Mouse (Mus musculus): ENCODE measurements around the gene Itgam. TPM values are rescaled to one million over a fixed set of nuclear protein-coding genes. Genes with fewer than 3 reads are reported as not detected.

Itgam gene
- polyA plus RNA-seq, 1 experiment, result 4.2 TPM

DNA sequence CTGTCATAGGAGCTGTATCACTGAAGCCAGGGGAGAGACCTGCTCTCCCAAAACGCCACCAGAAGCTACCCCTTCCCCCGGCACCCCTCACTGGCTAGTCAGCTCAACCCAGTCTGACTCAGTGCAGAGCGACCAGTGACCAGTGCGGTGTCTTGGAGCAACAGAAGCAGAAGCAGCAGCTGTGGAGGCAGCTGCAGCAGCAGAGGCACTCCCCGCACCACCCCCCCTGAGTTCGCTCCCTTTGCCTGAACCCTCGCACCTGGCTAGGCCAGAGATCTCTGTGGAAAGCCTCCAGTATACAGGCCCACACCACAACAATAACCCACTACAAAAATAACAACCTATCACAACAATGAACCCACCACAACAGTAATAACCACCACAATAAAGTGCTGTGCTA, 3.9 kb upstream of the Itgam start:
- DNase-seq, result no peak
- Histone ChIP-seq H3K27ac (ENCODE audit: insufficient read depth, low read length) (no peak overlapping the region), H3K27me3 (ENCODE audit: control insufficient read depth, insufficient read depth, low read length) (no peaks in the 10 kb centered on the region), H3K4me1 (ENCODE audit: control insufficient read depth, insufficient read depth, low read length) (no peaks in the 10 kb centered on the region), H3K4me3 (replicated peaks; ENCODE audit: insufficient read depth, low read depth, low read length) (no peak overlapping the region)
- 68% methylated on average over 7 of the region's 7 CpGs for WGBS
- TF ChIP-seq POLR2A (IDR thresholded peaks at IDR 0.05; ENCODE audit: borderline replicate concordance, insufficient read depth, low read length) (no peak), CTCF (IDR thresholded peaks at IDR 0.05; ENCODE audit: borderline replicate concordance, insufficient read depth, low read depth, low read length) (no peak)

- 82% methylated on average over 4 of the region's 4 CpGs for WGBS
- no peak overlapping the region for H3K27ac ChIP-seq (ENCODE audit: insufficient read depth, low read length)
- no peaks in the 10 kb centered on the region for H3K4me1 ChIP-seq (ENCODE audit: control insufficient read depth, insufficient read depth, low read length)
- DNase-seq, result no peak
- H3K27me3 ChIP-seq (ENCODE audit: control insufficient read depth, insufficient read depth, low read length), result no peaks in the 10 kb centered on the region
- TF ChIP-seq CTCF (IDR thresholded peaks at IDR 0.05; ENCODE audit: borderline replicate concordance, insufficient read depth, low read depth, low read length) (no peak), POLR2A (IDR thresholded peaks at IDR 0.05; ENCODE audit: borderline replicate concordance, insufficient read depth, low read length) (no peak)
- H3K4me3 ChIP-seq (replicated peaks; ENCODE audit: insufficient read depth, low read depth, low read length), result no peak overlapping the region
These were observed 3.3 kb upstream of the Itgam start for GRCm38 (mm10) chr7:128059091-128059490.

GRCm38 (mm10) chr7:128063211-128063781, 856 bp downstream of the Itgam start:
- Histone ChIP-seq H3K27ac (ENCODE audit: insufficient read depth, low read length) (no peak overlapping the region), H3K27me3 (ENCODE audit: control insufficient read depth, insufficient read depth, low read length) (no peaks in the 10 kb centered on the region), H3K4me3 (replicated peaks; ENCODE audit: insufficient read depth, low read depth, low read length) (no peak overlapping the region), H3K4me1 (ENCODE audit: control insufficient read depth, insufficient read depth, low read length) (no peaks in the 10 kb centered on the region)
- WGBS, result 84% methylated on average over 6 of the region's 6 CpGs
- no peak for TF ChIP-seq CTCF (IDR thresholded peaks at IDR 0.05; ENCODE audit: borderline replicate concordance, insufficient read depth, low read depth, low read length)
- TF ChIP-seq POLR2A (IDR thresholded peaks at IDR 0.05; ENCODE audit: borderline replicate concordance, insufficient read depth, low read length), result no peak
- no peak for DNase-seq

GRCm38 (mm10) chr7:128065547-128065946, 3.1 kb downstream of the Itgam start:
- TF ChIP-seq POLR2A (IDR thresholded peaks at IDR 0.05; ENCODE audit: borderline replicate concordance, insufficient read depth, low read length), result no peak
- TF ChIP-seq CTCF (IDR thresholded peaks at IDR 0.05; ENCODE audit: borderline replicate concordance, insufficient read depth, low read depth, low read length), result no peak

GRCm38 (mm10) chr7:128067847-128068246, 5.4 kb downstream of the Itgam start:
- no peak for TF ChIP-seq POLR2A (IDR thresholded peaks at IDR 0.05; ENCODE audit: borderline replicate concordance, insufficient read depth, low read length)
- no peak for TF ChIP-seq CTCF (IDR thresholded peaks at IDR 0.05; ENCODE audit: borderline replicate concordance, insufficient read depth, low read depth, low read length)
- 62% methylated on average over 3 of the region's 3 CpGs for WGBS
- H3K4me3 ChIP-seq (replicated peaks; ENCODE audit: insufficient read depth, low read depth, low read length), result no peak overlapping the region
- no peak overlapping the region for H3K27ac ChIP-seq (ENCODE audit: insufficient read depth, low read length)
- no peak for DNase-seq
- H3K27me3 ChIP-seq (ENCODE audit: control insufficient read depth, insufficient read depth, low read length), result no peaks in the 10 kb centered on the region
- no peaks in the 10 kb centered on the region for H3K4me1 ChIP-seq (ENCODE audit: control insufficient read depth, insufficient read depth, low read length)

More at GRCm38 (mm10) chr7:128065547-128065946, 3.1 kb downstream of the Itgam start:
- DNase-seq, result no peak
- no peaks in the 10 kb centered on the region for H3K4me1 ChIP-seq (ENCODE audit: control insufficient read depth, insufficient read depth, low read length)
- H3K4me3 ChIP-seq (replicated peaks; ENCODE audit: insufficient read depth, low read depth, low read length), result no peak overlapping the region
- H3K27me3 ChIP-seq (ENCODE audit: control insufficient read depth, insufficient read depth, low read length), result no peaks in the 10 kb centered on the region
- H3K27ac ChIP-seq (ENCODE audit: insufficient read depth, low read length), result no peak overlapping the region
- WGBS, result 84% methylated on average over 5 of the region's 5 CpGs

- no peaks in the 10 kb centered on the region for H3K27me3 ChIP-seq (ENCODE audit: control insufficient read depth, insufficient read depth, low read length)
- no peak overlapping the region for H3K27ac ChIP-seq (ENCODE audit: insufficient read depth, low read length)
- no peaks in the 10 kb centered on the region for H3K4me1 ChIP-seq (ENCODE audit: control insufficient read depth, insufficient read depth, low read length)
- 48% methylated on average over 2 of the region's 2 CpGs for WGBS
- H3K4me3 ChIP-seq (replicated peaks; ENCODE audit: insufficient read depth, low read depth, low read length), result no peak overlapping the region
- DNase-seq, result no peak
- TF ChIP-seq CTCF (IDR thresholded peaks at IDR 0.05; ENCODE audit: borderline replicate concordance, insufficient read depth, low read depth, low read length) (no peak), POLR2A (IDR thresholded peaks at IDR 0.05; ENCODE audit: borderline replicate concordance, insufficient read depth, low read length) (no peak)
These were observed 7.4 kb downstream of the Itgam start for GRCm38 (mm10) chr7:128069844-128070243.

- no peak for DNase-seq
- no peaks in the 10 kb centered on the region for H3K27me3 ChIP-seq (ENCODE audit: control insufficient read depth, insufficient read depth, low read length)
- H3K4me3 ChIP-seq (replicated peaks; ENCODE audit: insufficient read depth, low read depth, low read length), result no peak overlapping the region
- no peak for TF ChIP-seq POLR2A (IDR thresholded peaks at IDR 0.05; ENCODE audit: borderline replicate concordance, insufficient read depth, low read length)
- no peak for TF ChIP-seq CTCF (IDR thresholded peaks at IDR 0.05; ENCODE audit: borderline replicate concordance, insufficient read depth, low read depth, low read length)
- WGBS, result 75% methylated on average over 4 of the region's 4 CpGs
- no peak overlapping the region for H3K27ac ChIP-seq (ENCODE audit: insufficient read depth, low read length)
- H3K4me1 ChIP-seq (ENCODE audit: control insufficient read depth, insufficient read depth, low read length), result no peaks in the 10 kb centered on the region
These were observed 9.4 kb downstream of the Itgam start for GRCm38 (mm10) chr7:128071816-128072215.

DNA sequence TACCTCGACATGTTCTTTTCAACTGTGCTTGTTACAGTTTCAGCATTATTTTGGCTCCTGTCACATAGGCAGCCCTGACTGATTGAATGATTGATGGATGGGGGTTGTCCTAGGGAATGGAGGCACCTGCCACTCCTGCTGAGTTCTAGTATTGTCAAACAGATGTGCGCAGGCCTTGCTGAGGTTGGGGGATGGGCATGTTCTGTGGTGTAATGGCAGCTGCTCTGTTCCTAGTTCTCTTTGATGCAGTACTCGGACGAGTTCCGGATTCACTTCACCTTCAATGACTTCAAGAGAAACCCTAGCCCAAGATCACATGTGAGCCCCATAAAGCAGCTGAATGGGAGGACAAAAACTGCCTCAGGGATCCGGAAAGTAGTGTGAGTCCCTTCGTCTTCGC, 17.6 kb downstream of the Itgam start:
- 88% methylated on average over 8 of the region's 8 CpGs for WGBS
- Histone ChIP-seq H3K4me3 (replicated peaks; ENCODE audit: insufficient read depth, low read depth, low read length) (no peak overlapping the region), H3K4me1 (ENCODE audit: control insufficient read depth, insufficient read depth, low read length) (peaks cover 4% of the 10 kb centered on the region; the same call in 1 of the 2 replicates), H3K27ac (ENCODE audit: insufficient read depth, low read length) (no peak overlapping the region), H3K27me3 (ENCODE audit: control insufficient read depth, insufficient read depth, low read length) (no peaks in the 10 kb centered on the region)
- TF ChIP-seq CTCF (IDR thresholded peaks at IDR 0.05; ENCODE audit: borderline replicate concordance, insufficient read depth, low read depth, low read length), result no peak
- TF ChIP-seq POLR2A (IDR thresholded peaks at IDR 0.05; ENCODE audit: borderline replicate concordance, insufficient read depth, low read length), result no peak
- no peak for DNase-seq
